Mouse (Mus musculus): ENCODE data around the gene Trim71.

DNA sequence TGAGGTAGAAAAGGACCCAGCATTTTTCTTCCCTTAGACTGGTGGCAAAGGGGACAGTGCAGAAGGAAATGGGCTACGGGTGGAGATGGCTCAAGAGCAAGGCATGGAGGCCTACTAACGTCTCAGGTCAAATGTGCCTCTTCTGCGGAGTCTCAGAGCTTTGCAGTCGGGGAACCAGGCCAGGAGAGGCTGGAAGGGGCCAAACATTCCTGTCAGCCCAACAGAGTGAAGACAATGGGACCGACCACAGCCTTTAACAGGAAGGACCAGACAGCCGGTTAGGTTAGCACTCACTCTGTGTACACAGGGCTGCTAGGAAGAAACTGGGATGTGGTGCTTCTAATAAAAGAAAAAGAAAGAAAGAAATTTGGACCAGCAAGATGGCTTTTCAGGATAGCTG is 14.1 kb downstream of the Trim71 start:
- no peak for TF ChIP-seq POLR2A (IDR thresholded peaks at IDR 0.05; ENCODE audit: insufficient read length, low read depth)
- TF ChIP-seq TCF3 (IDR thresholded peaks at IDR 0.05; ENCODE audit: insufficient read length, low read depth) = no peak
- TF ChIP-seq MAX (IDR thresholded peaks at IDR 0.05; ENCODE audit: low read depth) = no peak
- no peak for TF ChIP-seq USF1 (IDR thresholded peaks at IDR 0.05; ENCODE audit: low read depth)
- TF ChIP-seq MYOG (IDR thresholded peaks at IDR 0.05; ENCODE audit: control insufficient read depth in 1 of 3, insufficient read depth in 1 of 3, insufficient read length in 2 of 3, low read depth in 2 of 3) = no peak
- no peak for TF ChIP-seq CEBPB (IDR thresholded peaks at IDR 0.05; ENCODE audit: insufficient read depth, poor library complexity, severe bottlenecking)
- TF ChIP-seq MYOD1 (IDR thresholded peaks at IDR 0.05; ENCODE audit: control insufficient read depth in 1 of 3, insufficient read length in 2 of 3, low read depth in 2 of 3) = no peak
- TF ChIP-seq POLR2AphosphoS2 (IDR thresholded peaks at IDR 0.05; ENCODE audit: insufficient read length, low read depth) = no peak
